In genomic region chr11:77982441-77982905, GRCm38 (mm10) we compare ENCODE assay signal across 8 mouse cellular contexts. TPM values are rescaled to one million over a fixed set of nuclear protein-coding genes. Genes with fewer than 3 reads are reported as not detected.
DNase-seq lines count a peak whose midpoint lies in the region; ATAC-seq and TF ChIP-seq lines count a peak whose summit lies in the region.

TSS of gene Phf12 (plus strand) at chr11:77982754.

- peak within 1 kb of the TSS; percentile 96 for H3K27ac ChIP-seq in forebrain, embryonic 12.5 days
- peak within 1 kb of the TSS; percentile 98 for H3K27ac ChIP-seq in heart, postnatal 0 days (ENCODE audit: low read depth)
- H3K27ac ChIP-seq in liver, embryonic 16.5 days (ENCODE audit: low read length) = peak within 1 kb of the TSS; percentile 97
- peak within 1 kb of the TSS; percentile 96 for H3K27ac ChIP-seq in neural tube, embryonic 13.5 days (replicated peaks)
- H3K27ac ChIP-seq in testis, adult 2 months (ENCODE audit: control insufficient read depth, insufficient read depth, low read depth, low read length) = peak within 1 kb of the TSS; percentile 99

- TF ChIP-seq POLR2A in testis, adult 2 months (IDR thresholded peaks at IDR 0.05; ENCODE audit: control insufficient read depth, low read depth, low read length) = peak; percentile 78

- peaks cover 17% of the 10 kb centered on the region for H3K27me3 ChIP-seq in E14TG2a.4 (ENCODE audit: insufficient read depth, low read length)
- peaks cover 3% of the 10 kb centered on the region for H3K27me3 ChIP-seq in forebrain, embryonic 12.5 days
- H3K27me3 ChIP-seq in heart, postnatal 0 days (ENCODE audit: control insufficient read depth, insufficient read depth, low read length) = no peaks in the 10 kb centered on the region
- peaks cover 6% of the 10 kb centered on the region; the same call in 1 of the 2 replicates for H3K27me3 ChIP-seq in liver, embryonic 16.5 days (ENCODE audit: control insufficient read depth, insufficient read depth, low read depth, low read length)
- peaks cover 12% of the 10 kb centered on the region for H3K27me3 ChIP-seq in neural tube, embryonic 13.5 days
- H3K27me3 ChIP-seq in testis, adult 2 months (ENCODE audit: control insufficient read depth, insufficient read depth, low read length) = no peaks in the 10 kb centered on the region

- peaks cover 18% of the 10 kb centered on the region for H3K36me3 ChIP-seq in E14TG2a.4 (ENCODE audit: insufficient read depth, low read length)
- H3K36me3 ChIP-seq in forebrain, embryonic 12.5 days (replicated peaks) = peaks cover 20% of the 10 kb centered on the region
- peaks cover 11% of the 10 kb centered on the region; the same call in 1 of the 2 replicates for H3K36me3 ChIP-seq in heart, postnatal 0 days (replicated peaks; ENCODE audit: control insufficient read depth, insufficient read depth, low read length)
- H3K36me3 ChIP-seq in liver, embryonic 16.5 days (ENCODE audit: control insufficient read depth, insufficient read depth) = peaks cover 4% of the 10 kb centered on the region; the same call in 1 of the 2 replicates
- H3K36me3 ChIP-seq in neural tube, embryonic 13.5 days = peaks cover 21% of the 10 kb centered on the region
- H3K36me3 ChIP-seq in testis, adult 2 months (ENCODE audit: control insufficient read depth, insufficient read depth, low read length) = no peaks in the 10 kb centered on the region

- H3K4me3 ChIP-seq in E14TG2a.4 (replicated peaks; ENCODE audit: low read length) = peak within 1 kb of the TSS; percentile 97
- H3K4me3 ChIP-seq in forebrain, embryonic 12.5 days (replicated peaks) = peak within 1 kb of the TSS; percentile 100
- peak within 1 kb of the TSS; percentile 94 for H3K4me3 ChIP-seq in heart, postnatal 0 days (ENCODE audit: low read depth, low read length)
- peak within 1 kb of the TSS; percentile 99 for H3K4me3 ChIP-seq in liver, embryonic 16.5 days (ENCODE audit: low read depth, low read length)
- H3K4me3 ChIP-seq in neural tube, embryonic 13.5 days = peak within 1 kb of the TSS; percentile 99
- H3K4me3 ChIP-seq in testis, adult 2 months (ENCODE audit: control insufficient read depth, low read depth, low read length) = peak within 1 kb of the TSS; percentile 89

- no peak for TF ChIP-seq EP300 in heart, postnatal 0 days (IDR thresholded peaks at IDR 0.05; ENCODE audit: low read depth)

- under 1% methylated on average over 59 of the region's 62 CpGs for WGBS in forebrain, embryonic 12.5 days
- WGBS in heart, postnatal 0 days = 1% methylated on average over 60 of the region's 62 CpGs
- WGBS in liver, embryonic 16.5 days (ENCODE audit: insufficient replicate concordance) = 0% methylated on average over 53 of the region's 62 CpGs
- WGBS in neural tube, embryonic 13.5 days = under 1% methylated on average over 62 of the region's 62 CpGs

- peak within 1 kb of the TSS; percentile 100 for H3K9ac ChIP-seq in forebrain, embryonic 12.5 days
- peak within 1 kb of the TSS; percentile 98 for H3K9ac ChIP-seq in heart, postnatal 0 days (replicated peaks; ENCODE audit: low read depth, low read length)
- H3K9ac ChIP-seq in liver, embryonic 16.5 days (ENCODE audit: low read depth, low read length) = peak within 1 kb of the TSS; percentile 99
- peak within 1 kb of the TSS; percentile 97 for H3K9ac ChIP-seq in neural tube, embryonic 13.5 days

- peak; percentile 98 for DNase-seq in c-Kit-positive CD71-positive TER-119-positive erythroid progenitor cells, embryonic 14.5 days (ENCODE audit: low spot score)
- DNase-seq in heart, postnatal 0 days (ENCODE audit: low spot score) = peak; percentile 99
- peak; percentile 99 to 100 for DNase-seq in kidney, postnatal 4 days

- ATAC-seq in forebrain, embryonic 12.5 days (ENCODE audit: low FRiP score) = peak; percentile 89
- peak; percentile 91 for ATAC-seq in heart, postnatal 0 days (ENCODE audit: insufficient read depth, low read depth)
- peak; percentile 88 for ATAC-seq in liver, embryonic 16.5 days (ENCODE audit: low read depth)
- ATAC-seq in neural tube, embryonic 13.5 days (ENCODE audit: low read depth) = peak; percentile 90

- H3K9me3 ChIP-seq in E14TG2a.4 (ENCODE audit: low read length) = no peaks in the 10 kb centered on the region
- H3K9me3 ChIP-seq in forebrain, embryonic 12.5 days = no peaks in the 10 kb centered on the region
- no peaks in the 10 kb centered on the region for H3K9me3 ChIP-seq in heart, postnatal 0 days (replicated peaks; ENCODE audit: control insufficient read depth, low read length)
- H3K9me3 ChIP-seq in liver, embryonic 16.5 days (replicated peaks; ENCODE audit: control insufficient read depth, low read length) = no peaks in the 10 kb centered on the region
- no peaks in the 10 kb centered on the region for H3K9me3 ChIP-seq in neural tube, embryonic 13.5 days

- H3K4me1 ChIP-seq in E14TG2a.4 (replicated peaks; ENCODE audit: low read depth, low read length) = peaks cover 44% of the 10 kb centered on the region
- peaks cover 30% of the 10 kb centered on the region for H3K4me1 ChIP-seq in forebrain, embryonic 12.5 days
- H3K4me1 ChIP-seq in heart, postnatal 0 days (ENCODE audit: control insufficient read depth, insufficient read depth) = peaks cover 4% of the 10 kb centered on the region; the same call in 1 of the 2 replicates
- H3K4me1 ChIP-seq in liver, embryonic 16.5 days (ENCODE audit: control insufficient read depth, low read depth, low read length) = peaks cover 21% of the 10 kb centered on the region
- H3K4me1 ChIP-seq in neural tube, embryonic 13.5 days (replicated peaks) = peaks cover 33% of the 10 kb centered on the region
- peaks cover 9% of the 10 kb centered on the region for H3K4me1 ChIP-seq in testis, adult 2 months (ENCODE audit: control insufficient read depth, insufficient read depth, low read length)

- TF ChIP-seq CTCF in E14TG2a.4 (conservative IDR thresholded peaks at IDR 0.05; ENCODE audit: low read length) = no peak
- TF ChIP-seq CTCF in heart, postnatal 0 days (IDR thresholded peaks at IDR 0.05; ENCODE audit: low read depth) = no peak
- TF ChIP-seq CTCF in testis, adult 2 months (IDR thresholded peaks at IDR 0.05; ENCODE audit: control insufficient read depth, insufficient read depth, insufficient replicate concordance, low read depth, low read length) = no peak

- peak within 1 kb of the TSS; percentile 85 for H3K4me2 ChIP-seq in forebrain, embryonic 12.5 days
- peak within 1 kb of the TSS; percentile 96 for H3K4me2 ChIP-seq in heart, postnatal 0 days (ENCODE audit: low read depth, low read length)
- peak within 1 kb of the TSS; percentile 90 for H3K4me2 ChIP-seq in liver, embryonic 16.5 days (ENCODE audit: low read depth, low read length)
- H3K4me2 ChIP-seq in neural tube, embryonic 13.5 days = peak within 1 kb of the TSS; percentile 95

RNA-seq across cellular contexts. Expression of gene Phf12, which starts in this region (rescaled TPM):
- polyA plus RNA-seq in forebrain, embryonic 12.5 days (2016; fragmentation: Nextera tagmentation; extraction: Ambion mirVana) = 29.1 and 29.6 TPM in 2 replicates
- total RNA-seq in heart, postnatal 0 days (2014; rRNA removed; ENCODE audit: low replicate concordance) = 19.2 and 25.1 TPM in 2 replicates
- polyA plus RNA-seq in heart, postnatal 0 days (2015; fragmentation: Nextera tagmentation; extraction: Ambion mirVana) = 5.6 and 7.3 TPM in 2 replicates
- polyA plus RNA-seq in liver, embryonic 16.5 days (2015; fragmentation: Nextera tagmentation; extraction: Ambion mirVana) = 5.3 and 5.7 TPM in 2 replicates
- polyA plus RNA-seq in neural tube, embryonic 13.5 days (2015; fragmentation: Nextera tagmentation; extraction: Ambion mirVana) = 15.6 and 19.8 TPM in 2 replicates
- polyA plus RNA-seq in testis, adult 2 months (2012; rRNA removed) = 24.6 and 26.7 TPM in 2 replicates

Comparison
In these comparisons a context has a peak if more than half of its experiments do, and no peak if none do; other contexts are left out.
1. Peak in every context shown above with its lines: DNase-seq, ATAC-seq, H3K4me3 ChIP-seq and H3K27ac ChIP-seq.